Mouse (Mus musculus) thymus, adult 2 months (tissue): ENCODE results near the gene Chd9. TPM values are rescaled to one million over a fixed set of nuclear protein-coding genes. Genes with fewer than 3 reads are reported as not detected.
"Not testable (repeated sequence)": the region's sequence is repeated elsewhere in the genome, so short reads cannot be mapped to it uniquely, and the experiment has no call there.

Source experiments
- DNase-seq: peaks from one replicate; pipeline ENCODE4 v3.0.0; 2021
- H3K27ac ChIP-seq: fragments of 200-500 bp; 2 replicates; pipeline ENCODE4 v1.5.1; 2012; ENCODE audit warnings: low read length, control low read depth; ENCODE audit not compliant: control insufficient read depth, insufficient read depth
- H3K27me3 ChIP-seq: fragments of 200-500 bp; 2 replicates; pipeline ENCODE4 v1.6.1; 2012; ENCODE audit warnings: mild to moderate bottlenecking, low read length, moderate library complexity, mixed read lengths; ENCODE audit not compliant: control insufficient read depth, insufficient read depth
- H3K36me3 ChIP-seq: fragments of 200-500 bp; 2 replicates; pipeline ENCODE4 v1.6.1; 2012; ENCODE audit warnings: mild to moderate bottlenecking, low read length, moderate library complexity; ENCODE audit not compliant: control insufficient read depth, insufficient read depth
- H3K4me1 ChIP-seq: fragments of 200-500 bp; replicated peaks from 2 replicates; pipeline ENCODE4 v1.6.1; 2012; ENCODE audit warnings: low read length; ENCODE audit not compliant: control insufficient read depth, insufficient read depth
- H3K4me3 ChIP-seq: fragments of 200-500 bp; 2 replicates; pipeline ENCODE4 v1.5.1; 2012; ENCODE audit warnings: mild to moderate bottlenecking, low read length, control low read depth, moderate library complexity; ENCODE audit not compliant: control insufficient read depth, insufficient read depth
- CTCF ChIP-seq: fragments of 200-500 bp; IDR thresholded peaks from 2 replicates; pipeline ENCODE4 v1.5.1; 2012; ENCODE audit warnings: mild to moderate bottlenecking, control low read depth, low read length, moderate library complexity, borderline replicate concordance; ENCODE audit not compliant: control insufficient read depth, poor library complexity, insufficient read depth; ENCODE audit errors: extremely low read depth
- POLR2A ChIP-seq: fragments of 200-500 bp; IDR thresholded peaks from 2 replicates; pipeline ENCODE4 v1.6.1; 2012; ENCODE audit warnings: mild to moderate bottlenecking, low read length, control low read depth, moderate library complexity; ENCODE audit not compliant: control insufficient read depth, poor library complexity, insufficient read depth; ENCODE audit errors: extremely low read depth
- WGBS: fragments of 180-500 bp; shearing (Covaris S2); methylation state at CpG from one replicate; pipeline ENCODE4 v1.1.7; 2018; 5-methylcytosine and 5-hydroxymethylcytosine counted together
- polyA plus RNA-seq: library from polyadenylated mRNA; depleted of rRNA; stranded (reverse); fragments of >200 nt; gene quantifications from 2 replicates; pipeline ENCODE4 v1.2.3, GENCODE M21; 2012

The Chd9 gene
- polyA plus RNA-seq, 1 experiment: 127 TPM

- 52% methylated on average over 6 of the region's 6 CpGs for WGBS
- no peaks in the 10 kb centered on the region for H3K36me3 ChIP-seq
- H3K4me3 ChIP-seq: no peak overlapping the region
- TF ChIP-seq POLR2A (no peak), CTCF (no peak)
- H3K27me3 ChIP-seq: no peaks in the 10 kb centered on the region
- H3K4me1 ChIP-seq: peaks cover 14% of the 10 kb centered on the region
- no peak for DNase-seq
- H3K27ac ChIP-seq: no peak overlapping the region
Measured at GRCm38 (mm10) chr8:90878551-90878950, 50.4 kb downstream of the Chd9 start.

GRCm38 (mm10) chr8:90880041-90880440 is 51.9 kb downstream of the Chd9 start:
- 92% methylated on average over 4 of the region's 4 CpGs for WGBS
- DNase-seq: no peak
- no peaks in the 10 kb centered on the region for H3K27me3 ChIP-seq
- H3K36me3 ChIP-seq: no peaks in the 10 kb centered on the region
- TF ChIP-seq CTCF: no peak
- TF ChIP-seq POLR2A: no peak
- H3K4me1 ChIP-seq: peaks cover 14% of the 10 kb centered on the region
- no peak overlapping the region for H3K27ac ChIP-seq
- no peak overlapping the region for H3K4me3 ChIP-seq

GRCm38 (mm10) chr8:90881181-90881580 is 53.0 kb downstream of the Chd9 start:
- Histone ChIP-seq H3K4me3 (no peak overlapping the region), H3K27ac (no peak overlapping the region), H3K4me1 (peaks cover 14% of the 10 kb centered on the region), H3K27me3 (no peaks in the 10 kb centered on the region), H3K36me3 (no peaks in the 10 kb centered on the region)
- 92% methylated on average over 5 of the region's 5 CpGs for WGBS
- no peak for TF ChIP-seq POLR2A
- no peak for TF ChIP-seq CTCF
- DNase-seq: no peak

GRCm38 (mm10) chr8:90882088-90882691 is 54.0 kb downstream of the Chd9 start:
- 99% methylated on average over 16 of the region's 16 CpGs for WGBS
- H3K36me3 ChIP-seq: no peaks in the 10 kb centered on the region
- peaks cover 5% of the 10 kb centered on the region for H3K4me1 ChIP-seq
- TF ChIP-seq POLR2A (no peak), CTCF (no peak)
- DNase-seq: no peak
- no peaks in the 10 kb centered on the region for H3K27me3 ChIP-seq
- no peak overlapping the region for H3K27ac ChIP-seq
- no peak overlapping the region for H3K4me3 ChIP-seq

DNA sequence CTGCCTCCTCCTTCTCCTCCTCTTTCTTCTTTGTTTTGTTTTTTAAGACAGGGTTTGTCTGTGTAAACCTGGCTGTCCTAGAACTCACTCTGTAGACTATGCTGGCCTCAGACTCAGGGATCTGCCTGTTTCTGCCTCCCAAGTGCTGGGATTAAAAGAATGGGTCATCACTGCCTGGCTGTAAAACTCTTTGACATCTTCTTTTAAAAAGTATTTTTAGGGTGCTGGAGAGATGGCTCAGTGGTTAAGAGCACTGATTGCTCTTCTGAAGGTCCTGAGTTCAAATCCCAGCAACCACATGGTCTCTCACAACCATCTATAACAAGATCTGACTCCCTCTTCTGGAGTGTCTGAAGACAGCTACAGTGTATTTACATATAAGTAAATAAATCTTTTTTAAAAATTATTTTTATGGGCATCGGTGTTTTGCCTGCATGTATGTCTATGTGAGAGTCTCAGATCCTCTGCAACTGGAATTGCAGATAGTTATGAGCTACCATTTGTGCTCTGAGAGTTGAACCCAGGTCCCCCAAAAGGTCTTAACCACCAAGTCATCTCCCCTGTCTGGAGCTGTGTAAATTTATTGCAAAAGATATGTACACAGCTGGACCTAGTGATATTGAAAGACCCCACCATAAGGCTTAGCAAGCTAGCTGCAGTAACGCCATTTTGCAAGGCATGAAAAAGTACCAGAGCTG is 57.7 kb downstream of the Chd9 start:
- H3K27ac ChIP-seq: no peak overlapping the region
- no peak for DNase-seq
- no peaks in the 10 kb centered on the region for H3K4me1 ChIP-seq
- TF ChIP-seq POLR2A: no peak
- H3K4me3 ChIP-seq: no peak overlapping the region
- WGBS: 78% methylated on average over 2 of the region's 2 CpGs
- no peaks in the 10 kb centered on the region for H3K36me3 ChIP-seq
- H3K27me3 ChIP-seq: no peaks in the 10 kb centered on the region

- DNase-seq, H3K27ac ChIP-seq, H3K27me3 ChIP-seq, H3K36me3 ChIP-seq, H3K4me3 ChIP-seq, H3K4me1 ChIP-seq: not testable (repeated sequence)
- no CpG with 5 or more reads among the region's 15 CpGs for WGBS
Measured at GRCm38 (mm10) chr8:90886369-90886712, 58.2 kb downstream of the Chd9 start.

DNA sequence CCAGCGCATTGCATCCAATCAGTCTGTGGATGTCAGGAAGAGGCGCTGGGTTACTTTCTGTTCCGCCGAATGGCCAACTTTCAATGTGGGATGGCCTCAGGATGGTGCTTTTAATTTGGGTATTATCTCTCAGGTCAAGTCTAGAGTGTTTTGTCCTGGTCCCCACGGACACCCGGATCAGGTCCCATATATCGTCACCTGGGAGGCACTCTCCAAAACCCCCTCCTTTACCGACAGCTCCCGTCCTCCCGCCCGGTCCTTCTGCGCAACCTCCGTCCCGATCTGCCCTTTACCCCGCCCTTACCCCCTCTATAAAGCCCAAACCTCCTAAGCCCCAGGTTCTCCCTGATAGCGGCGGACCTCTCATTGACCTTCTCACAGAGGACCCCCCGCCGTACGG is 59.2 kb downstream of the Chd9 start:
- not testable (repeated sequence) for H3K36me3 ChIP-seq, H3K4me1 ChIP-seq, H3K27me3 ChIP-seq, DNase-seq
- WGBS: no CpG with 5 or more reads among the region's 20 CpGs
- Histone ChIP-seq H3K4me3 (peak overlapping the region; percentile 63), H3K27ac (0 out of 2 replicates have a peak overlapping the region, but pooled peaks have one; percentile 51)
